Mouse (Mus musculus) megakaryocyte, embryonic 14.5 days (primary cell): ENCODE results near the gene Cdk14.

Experiments used
- FLI1 ChIP-seq: IDR thresholded peaks from 2 replicates; pipeline ENCODE4 v1.6.1; 2012; ENCODE audit warnings: low read length, inconsistent platforms, mixed read lengths
- GATA1 ChIP-seq: IDR thresholded peaks from 3 replicates; pipeline ENCODE4 v1.6.1; 2012; ENCODE audit warnings: mixed read lengths, low read length, inconsistent platforms, borderline replicate concordance

DNA sequence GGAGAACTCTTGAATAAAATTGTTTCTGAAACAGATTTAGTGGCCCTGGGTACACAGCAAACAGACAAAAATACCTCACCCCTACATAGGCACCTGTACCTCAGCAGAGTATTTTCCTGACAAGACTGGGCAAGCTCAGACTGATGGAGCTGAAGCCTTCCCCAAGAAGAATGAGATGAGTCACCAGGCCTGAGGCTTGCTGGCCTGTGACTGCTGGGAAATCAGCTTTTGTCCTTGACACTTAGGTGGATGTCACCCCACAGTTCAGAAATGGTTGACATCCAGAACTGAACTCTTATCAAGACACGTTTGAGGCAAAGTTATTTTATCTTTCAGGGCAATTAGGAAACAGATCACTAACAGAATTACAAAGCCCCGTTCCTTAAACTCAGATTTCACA is 652.2 kb downstream of the Cdk14 start:
- TF ChIP-seq GATA1 (no peak), FLI1 (no peak)
